Mouse (Mus musculus) kidney, embryonic 16.5 days (tissue): ENCODE measurements around the gene Slc12a8. TPM values are rescaled to one million over a fixed set of nuclear protein-coding genes. Genes with fewer than 3 reads are reported as not detected.

Experiments
- ATAC-seq: fragments of 200-750 bp; cut with Nextera tagmentation; 2 replicates; pipeline ENCODE4 v1.8.0; 2017; ENCODE audit warnings: moderate TSS enrichment; ENCODE audit not compliant: low FRiP score, low TSS enrichment
- H3K27ac ChIP-seq: fragments of 300-500 bp; sonication (generic); 2 replicates; pipeline ENCODE4 v1.5.1; 2014; ENCODE audit warnings: low read length
- H3K27me3 ChIP-seq: fragments of 300-500 bp; sonication (generic); 2 replicates; pipeline ENCODE4 v1.6.1; 2014; ENCODE audit warnings: low read length, control low read depth, mixed read lengths; ENCODE audit not compliant: insufficient read depth
- H3K36me3 ChIP-seq: fragments of 300-500 bp; sonication (generic); 2 replicates; pipeline ENCODE4 v1.6.1; 2014; ENCODE audit warnings: low read length, control low read depth, mixed read lengths; ENCODE audit not compliant: insufficient read depth
- H3K4me1 ChIP-seq: fragments of 300-500 bp; sonication (generic); 2 replicates; pipeline ENCODE4 v1.6.1; 2014; ENCODE audit warnings: low read length, control low read depth, mixed read lengths; ENCODE audit not compliant: insufficient read depth
- H3K4me2 ChIP-seq: fragments of 300-500 bp; sonication (generic); replicated peaks from 2 replicates; pipeline ENCODE4 v1.6.1; 2014; ENCODE audit warnings: low read depth, low read length
- H3K4me3 ChIP-seq: fragments of 300-500 bp; sonication (generic); 2 replicates; pipeline ENCODE4 v1.5.1; 2014; ENCODE audit warnings: mild to moderate bottlenecking, low read length
- H3K9ac ChIP-seq: fragments of 300-500 bp; sonication (generic); replicated peaks from 2 replicates; pipeline ENCODE4 v1.6.1; 2014; ENCODE audit warnings: low read length
- H3K9me3 ChIP-seq: fragments of 300-500 bp; sonication (generic); 2 replicates; pipeline ENCODE4 v1.6.1; 2016; ENCODE audit warnings: low read length, control low read depth
- WGBS: fragments of 180-500 bp; shearing (Covaris S2); extraction: QIAGEN DNeasy Blood & Tissue Kit; methylation state at CpG from one replicate; pipeline ENCODE4 v1.1.7; 2014; 5-methylcytosine and 5-hydroxymethylcytosine counted together
- polyA plus RNA-seq: library from polyadenylated mRNA; unstranded; fragments of >200 nt; fragmentation: Nextera tagmentation; extraction: Ambion mirVana; gene quantifications from 2 replicates; pipeline ENCODE4 v1.2.1, GENCODE M21; 2015

Slc12a8 gene
- polyA plus RNA-seq, 1 experiment from 2014 or later = 0.92 TPM

DNA sequence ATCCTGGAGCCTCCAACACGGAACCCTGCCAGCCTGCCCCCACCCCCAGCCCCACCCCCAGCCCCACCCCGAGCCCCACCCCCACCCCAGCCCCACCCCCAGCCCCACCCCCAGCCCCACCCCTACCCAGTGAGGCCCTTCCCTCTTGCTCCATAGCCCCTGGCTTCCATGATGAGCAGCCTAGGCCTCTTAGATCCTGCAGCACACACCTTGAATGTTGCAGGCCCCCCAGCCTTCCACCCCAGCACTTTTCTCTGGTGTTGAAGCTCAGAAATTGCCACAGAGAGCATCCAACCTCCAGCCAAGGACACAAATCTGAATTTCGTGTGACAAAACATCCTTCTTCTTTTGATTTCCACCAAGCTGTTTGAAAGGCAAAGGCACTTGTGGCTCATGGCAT, 104.7 kb downstream of the Slc12a8 start:
- Histone ChIP-seq H3K4me2 (no peak overlapping the region), H3K27me3 (no peaks in the 10 kb centered on the region), H3K9me3 (no peaks in the 10 kb centered on the region), H3K27ac (no peak overlapping the region), H3K36me3 (no peaks in the 10 kb centered on the region), H3K4me1 (no peaks in the 10 kb centered on the region), H3K9ac (no peak overlapping the region), H3K4me3 (no peak overlapping the region)
- WGBS = 75% methylated on average over 2 of the region's 3 CpGs
- ATAC-seq = no peak

DNA sequence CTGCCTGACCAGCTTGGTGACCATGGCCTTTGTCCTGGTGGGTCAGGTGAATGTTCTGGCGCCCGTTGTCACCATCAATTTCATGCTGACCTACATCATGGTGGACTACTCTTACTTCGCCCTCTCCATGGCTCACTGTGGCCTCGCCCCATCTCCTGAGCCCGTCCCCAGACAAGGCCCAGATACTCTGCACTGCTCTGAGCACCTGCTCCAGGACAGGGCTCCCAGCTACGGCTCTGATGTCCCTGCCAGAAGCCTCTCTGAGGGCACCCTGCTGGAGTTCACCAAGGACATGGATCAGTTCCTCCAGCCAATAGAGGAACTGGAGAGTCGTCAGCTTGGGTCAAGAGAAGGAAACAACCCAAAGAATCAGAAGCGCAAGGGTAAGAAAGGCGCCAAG, 107.5 kb downstream of the Slc12a8 start:
- ATAC-seq = no peak
- H3K27me3 ChIP-seq = no peaks in the 10 kb centered on the region
- H3K36me3 ChIP-seq = no peaks in the 10 kb centered on the region
- no peak overlapping the region for H3K9ac ChIP-seq
- H3K27ac ChIP-seq = no peak overlapping the region
- H3K4me3 ChIP-seq = no peak overlapping the region
- no peak overlapping the region for H3K4me2 ChIP-seq
- H3K9me3 ChIP-seq = no peaks in the 10 kb centered on the region
- 90% methylated on average over 9 of the region's 9 CpGs for WGBS
- H3K4me1 ChIP-seq = no peaks in the 10 kb centered on the region

DNA sequence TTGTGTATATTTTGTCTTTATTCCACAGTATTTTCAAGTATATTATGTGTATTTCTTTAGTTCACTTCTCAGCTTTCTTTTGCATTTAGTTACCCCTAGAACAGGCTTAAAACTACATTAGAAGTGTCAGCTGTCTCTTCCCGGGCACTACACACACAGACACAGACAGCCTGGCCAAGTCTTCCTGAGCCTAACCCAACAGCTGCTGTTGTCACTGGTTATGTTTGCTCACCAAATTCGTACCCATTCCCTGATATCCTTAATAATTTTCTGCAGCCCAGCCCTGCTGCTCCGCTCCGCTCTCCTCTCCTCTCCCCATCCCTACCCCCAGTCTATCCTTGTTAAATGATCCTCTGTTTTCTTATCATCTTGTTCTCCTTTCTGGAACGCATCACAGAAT, 112.4 kb downstream of the Slc12a8 start:
- no peak overlapping the region for H3K9ac ChIP-seq
- H3K4me2 ChIP-seq = no peak overlapping the region
- WGBS = 84% methylated on average over 5 of the region's 5 CpGs
- no peaks in the 10 kb centered on the region for H3K36me3 ChIP-seq
- H3K4me3 ChIP-seq = no peak overlapping the region
- no peaks in the 10 kb centered on the region for H3K9me3 ChIP-seq
- H3K27me3 ChIP-seq = no peaks in the 10 kb centered on the region
- no peaks in the 10 kb centered on the region for H3K4me1 ChIP-seq
- ATAC-seq = no peak
- no peak overlapping the region for H3K27ac ChIP-seq

DNA sequence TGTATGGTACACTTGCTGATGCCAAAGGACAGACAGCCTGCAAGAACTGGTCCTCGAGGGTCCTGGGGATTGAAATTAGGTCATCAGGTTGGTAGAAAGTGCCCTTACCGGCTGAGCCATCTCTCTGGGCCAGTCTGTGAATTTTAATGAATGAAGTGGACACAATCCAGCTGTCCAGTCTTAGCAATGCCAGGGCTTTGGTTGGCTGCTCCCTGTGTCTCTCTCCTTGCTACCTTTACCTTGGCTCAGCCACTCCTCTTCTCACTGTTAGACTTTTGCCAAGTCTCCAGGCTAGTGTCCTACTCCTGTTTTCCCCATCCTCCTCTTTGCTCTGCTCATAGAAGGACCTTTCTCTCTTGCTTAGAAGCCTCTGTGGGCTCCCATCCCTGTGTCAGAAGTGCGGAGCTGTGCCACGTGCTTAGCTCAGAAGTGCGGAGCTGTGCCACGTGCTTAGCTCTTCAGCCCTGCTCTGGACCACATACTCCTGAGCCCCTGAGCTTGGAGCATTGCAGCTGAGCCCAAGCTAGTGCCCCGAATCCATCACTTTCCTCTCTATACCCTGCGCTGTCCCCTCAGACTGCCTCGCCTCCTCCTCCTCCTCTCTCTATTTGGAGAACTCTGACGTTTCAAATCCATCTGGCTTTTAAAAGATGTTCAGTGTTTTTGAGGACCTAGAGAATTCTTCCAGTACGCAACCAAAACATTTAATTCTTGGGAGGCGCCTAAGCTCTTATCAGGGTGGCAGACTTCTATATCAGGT, 118.9 kb downstream of the Slc12a8 start:
- WGBS = 80% methylated on average over 12 of the region's 12 CpGs
- H3K9me3 ChIP-seq = no peaks in the 10 kb centered on the region

DNA sequence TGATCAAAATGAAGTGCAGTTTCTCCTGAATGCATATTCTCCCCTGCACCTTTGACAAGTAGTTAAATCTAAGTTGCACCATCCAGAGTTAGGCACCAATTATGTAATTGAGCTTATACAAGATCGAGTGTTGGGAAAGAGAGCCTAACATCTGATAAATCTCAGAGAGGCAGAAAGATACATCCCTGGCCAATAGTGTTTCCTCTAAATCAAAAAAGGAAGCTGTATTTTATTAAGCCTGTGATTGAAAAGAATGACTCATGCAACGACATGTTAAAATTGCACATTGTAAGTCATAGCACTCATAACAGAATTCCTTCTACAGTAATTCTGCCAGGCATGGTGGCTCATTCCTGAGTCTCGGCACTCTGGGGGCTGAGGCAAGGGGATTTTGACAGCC, 124.7 kb downstream of the Slc12a8 start:
- 61% methylated on average over 3 of the region's 3 CpGs for WGBS
- H3K9ac ChIP-seq = no peak overlapping the region

More for the DNA sequence above, 118.9 kb downstream of the Slc12a8 start:
- H3K36me3 ChIP-seq = no peaks in the 10 kb centered on the region
- H3K9ac ChIP-seq = no peak overlapping the region
- no peak for ATAC-seq
- no peak overlapping the region for H3K4me3 ChIP-seq
- no peak overlapping the region for H3K4me2 ChIP-seq
- H3K27me3 ChIP-seq = no peaks in the 10 kb centered on the region
- no peak overlapping the region for H3K27ac ChIP-seq
- H3K4me1 ChIP-seq = no peaks in the 10 kb centered on the region

DNA sequence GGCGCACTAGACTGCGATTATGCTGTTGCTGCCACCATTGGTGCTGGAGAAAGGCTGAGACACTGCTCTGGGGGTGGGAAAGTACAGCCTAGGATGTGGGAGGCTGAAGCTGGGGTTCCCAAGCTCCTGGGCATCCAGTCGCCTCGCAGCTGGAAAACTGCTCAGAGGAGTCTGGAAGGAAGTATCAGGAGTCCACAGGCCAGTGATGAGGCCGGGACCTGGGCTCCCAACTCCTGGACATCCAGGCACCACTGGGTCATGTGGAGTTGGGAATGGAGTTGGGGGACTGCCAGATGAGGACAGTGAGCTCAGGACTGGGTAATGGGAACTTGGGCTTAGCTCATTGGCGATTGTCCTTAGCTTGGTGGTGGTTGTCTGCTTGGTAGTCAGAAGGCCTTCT, 136.0 kb downstream of the Slc12a8 start:
- H3K27me3 ChIP-seq = no peaks in the 10 kb centered on the region
- H3K36me3 ChIP-seq = no peaks in the 10 kb centered on the region
- 90% methylated on average over 6 of the region's 6 CpGs for WGBS
- H3K4me2 ChIP-seq = no peak overlapping the region
- no peak overlapping the region for H3K27ac ChIP-seq
- H3K4me1 ChIP-seq = no peaks in the 10 kb centered on the region
- no peak overlapping the region for H3K9ac ChIP-seq
- no peak overlapping the region for H3K4me3 ChIP-seq
- no peak for ATAC-seq
- H3K9me3 ChIP-seq = peaks cover 21% of the 10 kb centered on the region

More for the DNA sequence above, 124.7 kb downstream of the Slc12a8 start:
- Histone ChIP-seq H3K27ac (no peak overlapping the region), H3K36me3 (no peaks in the 10 kb centered on the region), H3K4me2 (no peak overlapping the region), H3K9me3 (no peaks in the 10 kb centered on the region), H3K27me3 (no peaks in the 10 kb centered on the region), H3K4me1 (0 out of 2 replicates have a peak, but pooled peaks cover 5% of the 10 kb centered on the region), H3K4me3 (no peak overlapping the region)
- ATAC-seq = no peak

DNA sequence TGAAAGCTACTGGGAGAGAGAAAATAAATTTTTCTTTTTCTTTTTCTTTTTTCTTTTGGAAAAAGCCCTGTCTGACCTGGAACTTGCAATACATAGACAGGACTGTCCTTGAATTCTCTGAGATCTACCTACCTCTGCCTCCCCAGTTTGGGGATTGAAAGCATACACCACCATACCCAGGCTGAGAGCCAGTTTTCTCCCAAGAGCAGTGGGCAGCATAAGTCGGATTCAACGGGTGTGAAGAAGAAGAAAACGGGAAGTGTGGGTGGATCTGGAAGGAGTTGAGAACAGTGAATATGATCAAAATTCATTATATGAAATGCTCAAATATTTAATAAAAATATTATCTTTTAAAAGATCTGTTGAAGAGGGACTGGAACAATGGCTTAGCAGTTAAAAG, 138.3 kb downstream of the Slc12a8 start:
- peaks cover 5% of the 10 kb centered on the region for H3K4me1 ChIP-seq
- H3K27ac ChIP-seq = no peak overlapping the region
- H3K27me3 ChIP-seq = no peaks in the 10 kb centered on the region
- H3K4me3 ChIP-seq = no peak overlapping the region
- no peak overlapping the region for H3K9ac ChIP-seq
- no peaks in the 10 kb centered on the region for H3K36me3 ChIP-seq
- peaks cover 5% of the 10 kb centered on the region; the same call in 1 of the 2 replicates for H3K9me3 ChIP-seq
- WGBS = 90% methylated on average over 3 of the region's 3 CpGs
- no peak for ATAC-seq
- no peak overlapping the region for H3K4me2 ChIP-seq

DNA sequence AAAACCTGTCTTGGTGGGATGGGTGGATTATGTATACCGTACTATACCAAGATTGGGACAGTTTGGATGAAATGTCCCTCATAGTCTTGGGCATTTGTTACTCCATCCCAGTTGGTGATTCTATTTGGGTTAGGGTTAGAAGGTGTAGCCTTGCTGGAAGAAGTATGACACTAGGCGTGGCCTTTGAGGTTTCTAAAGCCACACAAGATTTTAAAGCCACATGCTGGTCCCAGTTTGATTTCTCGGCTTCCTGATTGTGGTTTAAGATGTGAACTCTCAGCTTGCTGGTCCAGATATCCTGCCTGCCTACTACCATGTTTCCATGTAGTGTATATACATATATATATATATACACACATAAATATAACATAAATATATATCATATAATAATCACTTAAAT, 140.1 kb downstream of the Slc12a8 start:
- 91% methylated on average over 3 of the region's 3 CpGs for WGBS
- Histone ChIP-seq H3K4me3 (no peak overlapping the region), H3K4me2 (no peak overlapping the region), H3K9ac (no peak overlapping the region), H3K36me3 (no peaks in the 10 kb centered on the region), H3K9me3 (no peaks in the 10 kb centered on the region), H3K27ac (no peak overlapping the region), H3K4me1 (peaks cover 5% of the 10 kb centered on the region), H3K27me3 (no peaks in the 10 kb centered on the region)
- no peak for ATAC-seq

DNA sequence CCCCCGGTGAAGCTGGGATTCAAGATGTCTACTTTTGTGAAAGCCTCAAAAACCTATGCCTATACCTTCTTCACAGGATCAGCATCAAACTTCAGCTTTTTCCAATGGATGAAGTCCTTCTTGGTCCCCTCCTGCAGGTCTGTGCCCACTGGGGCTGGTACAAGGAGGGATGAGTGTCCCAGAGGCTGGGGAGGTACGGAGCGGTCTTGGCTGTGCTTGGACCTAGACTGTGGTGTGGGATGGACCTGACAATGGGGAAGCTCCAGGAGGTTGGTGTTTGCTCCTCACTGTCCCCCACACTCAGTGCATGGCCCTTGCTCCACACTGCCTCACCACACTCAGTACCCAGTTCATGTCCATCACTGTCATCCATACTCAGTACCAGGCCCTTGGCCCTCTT, 141.0 kb downstream of the Slc12a8 start:
- Histone ChIP-seq H3K4me2 (no peak overlapping the region), H3K4me1 (peaks cover 5% of the 10 kb centered on the region), H3K9me3 (no peaks in the 10 kb centered on the region), H3K9ac (no peak overlapping the region), H3K36me3 (no peaks in the 10 kb centered on the region), H3K27ac (no peak overlapping the region), H3K27me3 (no peaks in the 10 kb centered on the region), H3K4me3 (no peak overlapping the region)
- no peak for ATAC-seq
- 99% methylated on average over 3 of the region's 3 CpGs for WGBS

DNA sequence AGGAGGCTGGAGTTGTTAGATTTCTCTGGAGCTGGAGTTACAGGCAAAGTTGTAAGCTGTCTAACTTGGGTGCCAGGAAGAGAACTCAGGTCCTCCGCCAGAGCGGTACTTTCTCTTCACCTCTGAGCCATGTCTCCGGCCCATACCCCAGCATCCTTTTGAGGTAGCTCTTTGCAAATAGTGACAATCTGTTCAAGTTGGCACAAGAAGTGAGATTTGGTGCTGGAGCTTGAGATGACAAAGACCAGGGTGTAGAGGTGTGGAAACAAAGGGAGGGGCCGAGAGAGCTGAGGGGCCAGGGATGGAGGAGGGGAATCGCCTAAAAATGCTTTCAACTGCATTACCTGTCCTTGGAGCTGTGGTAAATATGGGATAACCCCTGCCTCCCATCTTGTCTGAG, 142.4 kb downstream of the Slc12a8 start:
- peaks cover 5% of the 10 kb centered on the region for H3K4me1 ChIP-seq
- ATAC-seq = no peak
- H3K4me2 ChIP-seq = no peak overlapping the region
- H3K36me3 ChIP-seq = no peaks in the 10 kb centered on the region
- WGBS = 91% methylated on average over 5 of the region's 5 CpGs
- no peak overlapping the region for H3K9ac ChIP-seq
- no peak overlapping the region for H3K27ac ChIP-seq
- no peaks in the 10 kb centered on the region for H3K27me3 ChIP-seq
- H3K9me3 ChIP-seq = no peaks in the 10 kb centered on the region
- no peak overlapping the region for H3K4me3 ChIP-seq
